Comparison of ENCODE assay signal across 9 mouse cellular contexts in genomic region chr16:13022875-13023274, GRCm38 (mm10).
DNase-seq lines count a peak whose midpoint lies in the region; ATAC-seq and TF ChIP-seq lines count a peak whose summit lies in the region.
"Had no signal": no experiment of that assay in that cellular context is flagged by ENCODE, and none has a peak within 500 bp of the region (broad histone marks: within the 10 kb centered on the region; RNA-seq: fewer than 3 reads in every experiment).

No protein-coding gene starts in this region.

- H3K4me2 ChIP-seq in hindbrain, embryonic 11.5 days (replicated peaks; ENCODE audit: low read depth, low read length): no peak overlapping the region
- H3K4me2 ChIP-seq in hindbrain, embryonic 14.5 days (replicated peaks): no peak overlapping the region
- H3K4me2 ChIP-seq: limb, embryonic 12.5 days had no signal

- 50% methylated on average over 4 of the region's 4 CpGs for WGBS in hindbrain, embryonic 11.5 days
- WGBS in hindbrain, embryonic 14.5 days: 59% methylated on average over 4 of the region's 4 CpGs

- no peaks in the 10 kb centered on the region for H3K27me3 ChIP-seq in hindbrain, embryonic 11.5 days (ENCODE audit: control insufficient read depth, insufficient read depth, low read length)
- H3K27me3 ChIP-seq in hindbrain, embryonic 14.5 days (ENCODE audit: control insufficient read depth, insufficient read depth, low read length): no peaks in the 10 kb centered on the region
- H3K27me3 ChIP-seq: limb, embryonic 12.5 days had no signal

- no peak overlapping the region for H3K4me3 ChIP-seq in hindbrain, embryonic 11.5 days (ENCODE audit: low read depth, low read length)
- no peak overlapping the region for H3K4me3 ChIP-seq in hindbrain, embryonic 14.5 days (replicated peaks; ENCODE audit: low read length)
- H3K4me3 ChIP-seq in ES-E14 (ENCODE audit: insufficient read depth in 1 of 2, low read depth in 1 of 2, low read length in 2 of 2, poor library complexity in 1 of 2, severe bottlenecking in 1 of 2): no peak overlapping the region
- H3K4me3 ChIP-seq: limb, embryonic 12.5 days had no signal

- H3K9me3 ChIP-seq in hindbrain, embryonic 11.5 days (ENCODE audit: control insufficient read depth, low read length): no peaks in the 10 kb centered on the region
- H3K9me3 ChIP-seq in hindbrain, embryonic 14.5 days (ENCODE audit: control insufficient read depth, low read length): no peaks in the 10 kb centered on the region
- no peaks in the 10 kb centered on the region for H3K9me3 ChIP-seq in ES-E14 (ENCODE audit: control insufficient read depth, insufficient read depth, low read depth, low read length)
- H3K9me3 ChIP-seq: limb, embryonic 12.5 days had no signal

- H3K9ac ChIP-seq in hindbrain, embryonic 11.5 days (ENCODE audit: low read depth, low read length): no peak overlapping the region
- H3K9ac ChIP-seq in hindbrain, embryonic 14.5 days: no peak overlapping the region
- H3K9ac ChIP-seq in ES-E14 (ENCODE audit: insufficient read depth, low read depth, low read length, poor library complexity, severe bottlenecking): no peak overlapping the region
- H3K9ac ChIP-seq: limb, embryonic 12.5 days had no signal

- H3K27ac ChIP-seq in hindbrain, embryonic 11.5 days (ENCODE audit: low read depth, low read length): no peak overlapping the region
- H3K27ac ChIP-seq in hindbrain, embryonic 14.5 days: no peak overlapping the region
- H3K27ac ChIP-seq in ES-E14 (ENCODE audit: insufficient read depth, low read depth, low read length, poor library complexity, severe bottlenecking): no peak overlapping the region
- H3K27ac ChIP-seq: limb, embryonic 12.5 days had no signal

- in situ Hi-C loops in ES-E14 (cut with MboI; ENCODE audit: low sequenced_read_pairs in 2 of 2, unreplicated experiment in 2 of 2): no loop called here

- no peaks in the 10 kb centered on the region for H3K4me1 ChIP-seq in hindbrain, embryonic 11.5 days (replicated peaks; ENCODE audit: control insufficient read depth, insufficient read depth, low read length)
- H3K4me1 ChIP-seq in hindbrain, embryonic 14.5 days (replicated peaks; ENCODE audit: control insufficient read depth, insufficient read depth, low read length): no peaks in the 10 kb centered on the region
- H3K4me1 ChIP-seq in ES-E14 (ENCODE audit: control insufficient read depth in 2 of 2, insufficient read depth in 2 of 2, low read length in 2 of 2, poor library complexity in 1 of 2): no peaks in the 10 kb centered on the region
- H3K4me1 ChIP-seq: limb, embryonic 12.5 days had no signal

- no peaks in the 10 kb centered on the region for H3K36me3 ChIP-seq in hindbrain, embryonic 11.5 days (ENCODE audit: control insufficient read depth, insufficient read depth, low read length)
- H3K36me3 ChIP-seq in hindbrain, embryonic 14.5 days (replicated peaks; ENCODE audit: control insufficient read depth, insufficient read depth): no peaks in the 10 kb centered on the region
- no peaks in the 10 kb centered on the region for H3K36me3 ChIP-seq in ES-E14 (ENCODE audit: control insufficient read depth, insufficient read depth, low read length, poor library complexity, severe bottlenecking)
- H3K36me3 ChIP-seq: limb, embryonic 12.5 days had no signal

- ATAC-seq in hindbrain, embryonic 11.5 days (ENCODE audit: low FRiP score): no peak
- ATAC-seq in hindbrain, embryonic 14.5 days (ENCODE audit: low FRiP score): no peak

- DNase-seq in hindbrain, embryonic 11.5 days (ENCODE audit: low spot score): peak; percentile 42
- DNase-seq in hindbrain, embryonic 14.5 days (ENCODE audit: low spot score): no peak
- DNase-seq in 416B (ENCODE audit: low read depth) (peak; percentile 49), ES-E14 (ENCODE audit: low read depth, low spot score) (no peak)
- peak; percentile 47 for DNase-seq in induced T-regulatory cell, adult 2 months (ENCODE audit: low read depth)
- DNase-seq in thymus, postnatal 14 days: peak; percentile 43
- no peak for DNase-seq in gastrocnemius, adult 18-20 months (ENCODE audit: low spot score)
- DNase-seq in frontal cortex, postnatal 36 days (ENCODE audit: low spot score in 2 of 2): no peak

TF ChIP-seq in ES-E14, 5 proteins besides CTCF, POLR2A, EP300 and RAD21:
- TF ChIP-seq ZC3H11A (IDR thresholded peaks at IDR 0.05; ENCODE audit: borderline replicate concordance, low read depth, low read length) (peak; percentile 45; the same call in 1 of the 2 replicates), ZNF384 (IDR thresholded peaks at IDR 0.05; ENCODE audit: low read depth, low read length) (no peak)

Comparison
In these comparisons a context has a peak if more than half of its experiments do, and no peak if none do; other contexts are left out.
1. DNase-seq: peak in hindbrain, embryonic 11.5 days (single experiment), 416B (single experiment), induced T-regulatory cell, adult 2 months (single experiment) and thymus, postnatal 14 days (single experiment); none in hindbrain, embryonic 14.5 days (single experiment), ES-E14 (single experiment), gastrocnemius, adult 18-20 months (single experiment) and frontal cortex, postnatal 36 days (0 of 2).